ENCODE assay signal across 8 mouse cellular contexts in genomic region chr7:100108341-100108740, GRCm38 (mm10). TPM values are rescaled to one million over a fixed set of nuclear protein-coding genes. Genes with fewer than 3 reads are reported as not detected.
DNase-seq lines count a peak whose midpoint lies in the region; ATAC-seq lines count a peak whose summit lies in the region.

No protein-coding gene starts in this region.

- no peak overlapping the region for H3K4me3 ChIP-seq in kidney, embryonic 14.5 days (ENCODE audit: low read length)
- H3K4me3 ChIP-seq in forebrain, embryonic 10.5 days = no peak overlapping the region

- peak; percentile 26 for DNase-seq in adrenal gland, postnatal 10 days
- no peak for DNase-seq in adrenal gland, adult 18-20 months (ENCODE audit: low spot score in 2 of 2)
- DNase-seq in kidney, postnatal 14 days = peak; percentile 42
- peak; percentile 66 for DNase-seq in 416B (ENCODE audit: low read depth)
- DNase-seq in embryo, embryonic 11.5 days (ENCODE audit: low read depth, low spot score) = peak; percentile 19
- no peak for DNase-seq in natural killer cell, adult 2 months (ENCODE audit: low spot score in 2 of 2)
- no peak for DNase-seq in forebrain, embryonic 10.5 days (ENCODE audit: extremely low spot score, low spot score)

- H3K9me3 ChIP-seq in kidney, embryonic 14.5 days (ENCODE audit: control insufficient read depth, low read length) = no peaks in the 10 kb centered on the region
- no peaks in the 10 kb centered on the region for H3K9me3 ChIP-seq in forebrain, embryonic 10.5 days

- no peaks in the 10 kb centered on the region for H3K4me1 ChIP-seq in kidney, embryonic 14.5 days (ENCODE audit: control insufficient read depth, insufficient read depth, low read length)
- no peaks in the 10 kb centered on the region for H3K4me1 ChIP-seq in forebrain, embryonic 10.5 days

- no peak overlapping the region for H3K27ac ChIP-seq in kidney, embryonic 14.5 days (ENCODE audit: low read depth, low read length)
- no peak overlapping the region for H3K27ac ChIP-seq in forebrain, embryonic 10.5 days

- WGBS in kidney, embryonic 14.5 days = 61% methylated on average over 3 of the region's 3 CpGs
- 85% methylated on average over 3 of the region's 3 CpGs for WGBS in forebrain, embryonic 10.5 days

- no peak overlapping the region for H3K4me2 ChIP-seq in kidney, embryonic 14.5 days (replicated peaks; ENCODE audit: low read depth, low read length)

- H3K9ac ChIP-seq in kidney, embryonic 14.5 days (ENCODE audit: low read depth, low read length) = no peak overlapping the region

- no peak for ATAC-seq in kidney, embryonic 14.5 days (ENCODE audit: low FRiP score, low TSS enrichment)

- H3K27me3 ChIP-seq in kidney, embryonic 14.5 days (ENCODE audit: control insufficient read depth, insufficient read depth, low read length) = no peaks in the 10 kb centered on the region
- no peaks in the 10 kb centered on the region for H3K27me3 ChIP-seq in forebrain, embryonic 10.5 days (ENCODE audit: poor library complexity, severe bottlenecking)

- peaks cover 67% of the 10 kb centered on the region for H3K36me3 ChIP-seq in kidney, embryonic 14.5 days (ENCODE audit: control insufficient read depth, insufficient read depth, low read length)
- H3K36me3 ChIP-seq in forebrain, embryonic 10.5 days (replicated peaks) = peaks cover 97% of the 10 kb centered on the region

RNA-seq across cellular contexts. Expression of gene Pold3, which starts 13.0 kb away (rescaled TPM):
- 10 to 100 TPM; 21.7 to 33.0 TPM for total RNA-seq in adrenal gland, postnatal 10 days (2021)
- total RNA-seq in adrenal gland, adult 18-20 months (2021) = 10 to 100 TPM; 17.5 to 17.6 TPM
- 59.5 and 67.7 TPM in 2 replicates for polyA plus RNA-seq in kidney, embryonic 14.5 days (2014; fragmentation: Nextera tagmentation; extraction: Ambion mirVana)
- 139 and 140 TPM in 2 replicates for polyA plus RNA-seq in forebrain, embryonic 10.5 days (2016; fragmentation: Nextera tagmentation; extraction: Ambion mirVana)

RNA-seq across cellular contexts. Expression of gene Lipt2, which starts 50.7 kb away (rescaled TPM):
- total RNA-seq in adrenal gland, postnatal 10 days (2021) = 1 to 10 TPM; 7.5 TPM
- total RNA-seq in adrenal gland, adult 18-20 months (2021) = 1 to 10 TPM; 3.4 to 4.1 TPM
- 27.0 and 34.2 TPM in 2 replicates for polyA plus RNA-seq in kidney, embryonic 14.5 days (2014; fragmentation: Nextera tagmentation; extraction: Ambion mirVana)
- 22.7 and 24.7 TPM in 2 replicates for polyA plus RNA-seq in forebrain, embryonic 10.5 days (2016; fragmentation: Nextera tagmentation; extraction: Ambion mirVana)

Comparison
In these comparisons a context has a peak if more than half of its experiments do, and no peak if none do; other contexts are left out.
1. DNase-seq: peak in adrenal gland, postnatal 10 days (single experiment), kidney, postnatal 14 days (single experiment), 416B (single experiment) and embryo, embryonic 11.5 days (single experiment); none in adrenal gland, adult 18-20 months (0 of 2), natural killer cell, adult 2 months (0 of 2) and forebrain, embryonic 10.5 days (single experiment).